Mouse (Mus musculus): Measurements from ENCODE around the gene Ccer1.
A peak's percentile ranks its signal among the peaks of the same experiment; 100 is the strongest.
"Not testable (repeated sequence)": the region's sequence is repeated elsewhere in the genome, so short reads cannot be mapped to it uniquely, and the experiment has no call there.

Ccer1 gene

DNA sequence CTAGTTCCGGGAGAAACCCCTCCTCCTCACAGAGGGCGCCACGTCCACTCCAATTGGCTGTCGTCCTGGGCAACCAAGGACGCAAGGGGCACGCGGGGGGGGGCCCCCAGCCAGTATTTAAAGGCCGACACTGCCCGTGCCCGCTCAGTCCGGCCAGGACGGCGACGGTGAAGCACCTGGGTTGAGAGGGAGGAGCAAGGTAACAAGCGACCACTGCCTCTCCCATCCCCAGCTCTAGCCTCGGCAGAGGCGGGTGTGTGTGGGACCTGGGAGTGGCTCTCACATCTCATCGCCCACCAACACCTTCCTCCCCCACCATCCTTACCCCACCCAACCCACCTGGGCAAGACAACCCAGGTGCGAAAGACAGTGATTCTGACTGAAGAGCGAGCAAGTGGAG is at the start of gene Ccer1:
Gene Ccer1 (plus strand): TSS at position 147 of the 400 bp plus-strand sequence.
- DNase-seq (ENCODE audit: low spot score in 2 of 2), result no peak

DNA sequence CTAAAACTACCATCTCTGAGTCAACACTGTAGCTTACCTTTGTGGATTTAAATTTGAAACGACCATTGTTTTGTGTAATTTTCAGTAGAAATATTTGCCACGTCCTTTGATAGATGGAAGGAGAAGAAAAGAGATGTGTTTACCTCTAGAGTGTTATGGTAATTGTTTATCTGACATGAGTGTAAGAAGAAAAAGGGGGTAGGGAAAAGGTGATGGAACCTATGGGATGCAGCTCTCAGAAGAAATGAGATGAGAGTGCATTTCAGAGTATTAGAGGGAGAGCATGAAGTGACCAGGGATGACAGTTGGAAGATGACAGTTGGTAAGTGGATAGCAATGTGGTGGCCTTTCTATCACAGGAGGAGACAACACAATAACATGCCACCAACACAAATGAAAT is 49.1 kb upstream of the Ccer1 start, which contains the start of gene Epyc:
Gene Epyc (plus strand): TSS at position 301 of the 400 bp plus-strand sequence.
- DNase-seq (ENCODE audit: low spot score in 2 of 2), result no peak

DNA sequence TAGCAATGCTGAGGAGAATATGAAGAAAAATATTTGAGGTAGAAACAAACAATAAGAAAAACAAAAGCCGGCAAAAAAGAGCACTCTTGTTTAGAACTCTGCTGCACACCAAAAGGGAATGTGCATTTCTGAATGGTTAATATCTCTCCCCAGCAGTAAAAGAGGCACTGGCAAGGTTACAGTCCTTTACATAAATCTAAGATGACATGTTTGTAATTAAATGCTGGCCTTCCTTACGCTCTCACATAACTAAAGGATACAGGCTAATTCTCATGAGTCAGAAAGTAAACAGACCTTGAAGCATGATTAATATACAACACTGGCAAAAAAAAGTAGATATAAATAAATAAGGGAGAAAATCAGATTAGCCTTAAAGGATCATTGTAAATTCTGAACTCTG is 42.5 kb upstream of the Ccer1 start:
- DNase-seq (ENCODE audit: low spot score in 2 of 2), result no peak

DNA sequence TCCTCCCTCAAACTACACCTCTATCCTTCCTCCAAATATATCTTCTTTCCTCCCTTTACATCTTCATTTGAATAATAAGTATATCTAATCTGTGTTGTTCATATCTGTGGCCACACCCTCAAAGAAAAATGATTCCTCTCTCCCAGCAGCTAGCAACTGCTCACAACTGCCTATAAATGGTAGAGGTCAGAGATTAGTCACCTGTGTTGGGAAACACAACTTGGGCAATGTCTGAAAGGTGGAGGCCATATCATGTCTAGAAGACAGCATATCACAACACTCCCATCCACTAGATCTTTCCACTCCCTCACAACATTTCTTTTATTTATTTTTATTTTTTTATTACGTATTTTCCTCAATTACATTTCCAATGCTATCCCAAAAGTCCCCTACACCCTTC is 33.4 kb upstream of the Ccer1 start:
- no peak for DNase-seq (ENCODE audit: low spot score in 2 of 2)

DNA sequence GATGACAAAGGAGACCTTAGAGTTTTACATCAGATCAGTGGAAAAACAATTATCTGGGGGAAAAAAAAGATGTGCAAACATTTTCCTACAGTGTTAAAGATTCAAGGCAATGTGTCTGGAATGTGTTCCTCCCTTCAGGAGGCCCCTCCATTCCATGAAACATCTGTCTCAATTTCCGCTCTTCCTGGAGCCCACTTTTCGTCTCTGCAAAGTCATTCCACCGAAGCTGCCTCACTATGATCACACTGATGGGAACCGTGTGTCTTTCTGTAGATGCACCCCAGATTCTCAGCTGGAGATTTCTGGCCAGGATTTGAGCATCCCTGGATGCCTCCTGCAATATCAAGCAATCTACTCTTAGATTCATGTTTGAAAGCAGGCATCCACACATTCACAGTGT is 24.2 kb upstream of the Ccer1 start:
- DNase-seq (ENCODE audit: low spot score in 2 of 2), result no peak

DNA sequence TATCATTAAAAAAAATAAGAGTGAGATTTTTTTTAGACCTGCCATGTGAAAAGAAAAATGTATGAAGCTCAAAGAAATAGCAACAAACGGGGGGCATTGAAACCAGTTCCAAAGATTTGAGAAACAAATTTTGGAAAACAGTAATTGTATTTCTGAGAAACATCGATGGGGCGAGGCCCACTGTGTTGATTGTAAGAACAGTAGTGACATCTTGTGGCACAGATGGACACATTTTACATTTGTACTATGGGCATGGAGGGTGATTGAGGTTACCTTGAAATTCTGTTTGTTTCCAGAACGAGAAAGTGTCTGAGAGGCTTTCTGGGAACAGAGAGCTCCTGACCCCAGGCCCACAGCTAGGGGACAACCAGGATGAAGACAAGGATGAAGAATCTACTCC is 22.7 kb upstream of the Ccer1 start:
- no peak for DNase-seq (ENCODE audit: low spot score in 2 of 2)

DNA sequence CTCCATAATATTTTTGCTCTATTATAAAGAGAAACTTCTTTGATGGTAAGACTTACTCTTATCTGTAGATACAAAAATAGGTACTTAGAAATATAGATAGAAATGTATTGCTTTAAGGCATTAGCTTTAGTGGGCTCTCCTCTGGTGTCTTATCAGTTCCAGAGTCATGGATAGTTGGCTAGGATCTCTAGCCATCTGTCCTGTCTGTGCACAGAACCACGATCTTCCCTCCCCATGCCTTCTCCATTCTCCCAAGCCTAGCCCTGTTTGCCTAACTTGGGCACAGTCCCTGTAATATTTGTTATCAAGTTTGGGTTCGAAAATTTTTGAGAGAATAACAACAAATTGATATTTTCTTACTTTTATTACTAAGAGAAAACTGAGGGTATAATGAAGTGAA is 19.6 kb upstream of the Ccer1 start:
- no peak for DNase-seq (ENCODE audit: low spot score in 2 of 2)

DNA sequence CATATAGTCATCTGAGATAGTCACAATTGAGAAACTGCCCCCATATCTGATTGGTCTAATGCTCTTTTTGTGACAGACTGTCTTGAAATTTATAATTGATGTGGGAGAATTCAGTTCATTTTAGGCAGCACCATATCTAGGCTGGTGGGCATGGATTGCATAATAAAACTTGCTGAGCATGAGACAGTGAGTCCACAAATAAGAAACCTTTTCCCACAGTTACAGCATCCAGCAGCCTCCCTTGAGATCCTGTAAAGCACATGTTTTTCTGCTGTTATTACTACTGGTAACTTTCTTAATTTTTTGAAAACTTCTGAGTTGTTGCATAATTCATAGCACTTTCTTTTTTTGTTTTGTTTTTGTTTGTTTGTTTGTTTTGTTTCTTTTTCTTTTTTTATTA is 9.9 kb upstream of the Ccer1 start:
- no peak for DNase-seq (ENCODE audit: low spot score in 2 of 2)

DNA sequence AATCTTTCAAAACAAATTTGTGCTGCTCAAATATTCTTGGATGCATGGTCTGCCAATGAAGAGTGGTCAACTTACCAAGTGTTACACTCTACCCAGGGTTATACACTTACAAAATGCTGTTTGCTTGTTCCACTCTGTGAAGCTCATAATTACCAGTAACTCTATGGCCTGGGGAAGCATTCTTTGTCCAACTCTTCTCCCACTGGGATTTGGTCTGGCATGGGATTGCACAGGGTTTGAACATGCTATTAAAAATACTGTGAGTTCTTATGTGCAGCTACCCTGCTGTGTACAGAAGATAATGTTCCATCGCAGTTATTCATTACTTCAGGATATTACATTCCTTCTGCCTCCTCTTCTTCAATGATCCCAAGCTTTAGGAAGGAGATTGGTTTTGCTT is 5.7 kb upstream of the Ccer1 start:
- DNase-seq (ENCODE audit: low spot score in 2 of 2), result no peak

DNA sequence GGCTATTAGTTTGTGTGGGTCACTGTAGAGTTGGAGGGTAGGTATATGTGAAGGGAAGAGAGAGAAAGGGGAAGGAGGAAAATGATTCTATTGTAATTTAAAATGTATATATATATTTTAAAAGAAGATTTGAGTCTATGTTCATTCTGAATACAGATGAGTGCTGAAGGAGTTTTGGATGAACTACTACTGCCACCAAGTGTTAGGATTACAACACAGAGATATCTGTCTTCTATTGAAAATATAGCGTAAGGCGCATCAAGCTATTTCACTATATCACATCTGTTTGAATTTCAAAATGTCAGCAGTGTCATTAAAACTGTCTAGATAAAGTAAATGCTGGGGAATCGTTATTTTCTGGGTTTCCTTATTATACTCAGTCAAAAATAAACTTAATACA is 3.4 kb upstream of the Ccer1 start:
- no peak for DNase-seq (ENCODE audit: low spot score in 2 of 2)

DNA sequence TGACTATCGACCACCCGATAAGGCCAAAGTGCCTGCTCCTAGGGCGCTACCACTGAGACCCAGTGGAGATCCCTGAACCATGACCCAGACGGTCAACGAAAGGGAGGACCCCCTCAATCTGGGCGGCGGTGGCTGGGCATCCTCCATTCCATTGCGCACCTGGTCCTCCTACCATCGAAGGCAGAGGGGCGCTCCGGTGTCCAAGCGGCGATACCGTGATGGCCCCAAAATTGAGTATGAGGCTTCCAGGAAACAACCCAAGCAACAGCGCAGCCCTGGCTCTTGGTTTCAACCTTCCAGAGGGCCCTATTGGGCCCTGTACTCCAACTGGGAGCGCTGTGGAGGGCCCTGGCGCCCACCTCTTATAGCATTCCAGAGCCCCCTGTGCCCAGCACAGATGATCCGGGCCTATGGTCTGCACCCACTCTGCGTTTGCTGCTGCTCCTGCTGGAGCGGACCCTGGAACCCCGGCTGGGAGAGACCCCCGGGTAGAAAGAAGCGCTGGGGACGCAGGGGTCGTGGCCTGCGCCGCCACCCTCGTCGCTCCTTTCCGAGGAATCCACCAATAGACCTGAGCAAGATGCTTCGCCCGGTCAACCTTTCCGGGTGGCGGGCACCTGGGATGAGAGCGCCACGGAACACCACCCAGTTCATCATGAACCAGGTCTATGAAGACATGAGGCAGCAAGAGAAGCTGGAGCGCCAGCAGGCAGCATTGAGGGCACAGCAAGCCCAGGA is 708 bp downstream of the Ccer1 start:
- DNase-seq (ENCODE audit: low spot score in 2 of 2), result no peak

DNA sequence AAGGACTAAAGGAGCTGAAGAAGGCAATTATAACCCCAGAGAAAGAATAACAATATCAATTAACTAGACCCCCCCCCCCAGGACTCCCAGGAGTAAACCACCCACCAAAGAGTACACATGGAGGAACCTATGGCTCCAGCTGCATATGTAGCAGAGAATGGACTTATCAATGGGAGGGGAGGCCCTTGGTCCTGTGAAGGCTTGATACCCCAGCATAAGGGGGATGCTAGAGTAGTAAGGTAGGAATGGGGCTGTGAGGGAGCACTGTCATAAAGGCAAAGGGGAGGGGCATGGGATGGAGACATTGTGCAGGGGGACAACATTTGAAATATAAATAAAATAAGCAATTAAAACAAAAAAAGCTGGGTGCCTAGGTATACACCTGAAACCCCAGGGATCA is 9.5 kb downstream of the Ccer1 start:
- no peak for DNase-seq (ENCODE audit: low spot score in 2 of 2)

DNA sequence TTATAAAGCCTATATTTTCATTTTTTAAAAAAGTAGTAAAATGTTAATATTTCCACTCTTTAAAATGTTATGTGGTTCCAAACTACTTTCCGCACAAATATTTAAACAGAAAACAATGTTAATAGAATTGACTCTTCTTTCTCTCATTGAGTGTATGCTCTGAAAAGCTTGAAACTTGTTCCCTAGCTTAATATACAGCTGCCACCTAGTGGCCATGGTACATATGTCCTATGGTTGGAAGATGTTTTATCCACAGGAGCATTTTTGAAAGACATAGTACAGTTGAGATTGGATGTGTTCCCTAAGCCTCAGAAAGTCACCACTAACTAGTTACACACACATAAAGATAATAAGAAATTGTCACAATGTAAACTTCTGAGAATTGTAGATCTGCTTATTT is 11.7 kb downstream of the Ccer1 start:
- DNase-seq (ENCODE audit: low spot score in 2 of 2), result peak in 1 of 2 experiments; percentile 29

DNA sequence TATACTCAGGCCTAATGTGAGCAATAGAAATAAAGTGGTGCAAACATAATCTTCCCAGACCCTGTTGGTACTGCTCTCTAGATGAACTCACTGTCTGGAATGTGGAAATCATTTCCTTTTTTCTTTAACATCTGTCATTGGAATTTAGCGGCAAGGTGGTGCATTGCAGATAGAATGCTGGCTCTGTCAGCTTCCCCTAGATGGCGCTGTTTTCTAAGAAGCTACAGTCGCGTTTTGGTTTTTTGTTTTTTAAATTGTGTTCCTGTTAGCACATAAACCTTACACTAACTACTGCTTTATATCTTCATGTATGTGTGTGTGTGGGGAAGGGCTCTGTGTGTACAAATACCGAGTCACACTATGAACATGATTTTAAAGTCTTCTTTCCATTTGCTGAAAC is 19.8 kb downstream of the Ccer1 start:
- peak; percentile 28 to 45 for DNase-seq (ENCODE audit: low spot score in 2 of 2)

DNA sequence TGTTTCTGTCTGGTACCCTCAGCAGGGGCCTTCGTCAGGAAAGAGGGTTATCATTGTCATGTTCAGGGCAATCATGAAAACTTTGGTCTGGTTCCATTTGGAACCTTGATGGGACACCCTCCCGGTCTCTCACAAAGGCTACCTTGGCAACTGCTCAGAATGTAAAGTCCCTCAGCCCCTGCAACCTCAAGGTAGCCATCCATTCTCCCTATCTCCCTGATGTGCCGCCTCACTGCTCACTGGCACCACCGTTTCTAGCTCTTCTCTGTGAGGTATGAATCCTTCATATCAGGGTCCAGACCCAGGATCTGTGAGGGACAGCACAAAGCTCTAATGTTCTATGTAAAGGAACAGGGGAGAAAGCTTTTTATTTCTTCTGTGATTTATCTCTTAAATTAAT is 21.7 kb downstream of the Ccer1 start:
- DNase-seq (ENCODE audit: low spot score in 2 of 2), result no peak

DNA sequence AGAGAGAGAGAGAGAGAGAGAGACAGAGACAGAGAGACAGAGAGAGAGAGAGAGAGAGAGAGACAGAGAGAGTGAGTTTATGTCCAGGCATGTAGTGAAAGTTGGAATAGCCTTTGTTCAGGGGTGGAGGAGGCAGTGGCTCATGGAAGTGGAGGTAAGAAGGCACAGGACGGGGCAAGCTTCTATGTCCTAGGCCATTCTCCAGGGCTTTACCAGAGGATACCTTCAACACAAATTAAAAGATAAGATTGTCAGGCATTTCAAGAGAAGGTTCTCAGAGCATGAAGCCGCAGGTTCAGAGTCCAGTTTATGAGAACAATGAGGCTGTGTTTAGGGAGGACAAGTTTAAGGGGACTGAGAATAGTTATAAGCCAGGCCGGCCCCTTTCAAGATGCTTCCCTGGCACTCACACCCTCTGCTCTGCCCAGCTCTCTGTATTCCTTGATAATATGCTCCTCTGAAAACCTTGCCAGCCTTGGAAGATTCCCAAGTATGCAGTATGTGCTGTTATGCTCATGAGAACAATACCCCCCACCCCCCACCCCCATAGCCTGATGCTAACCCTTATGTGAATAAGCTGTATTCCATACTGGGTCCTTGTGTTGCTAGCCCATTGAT is 22.5 kb downstream of the Ccer1 start:
- DNase-seq (ENCODE audit: low spot score in 2 of 2), result no peak

DNA sequence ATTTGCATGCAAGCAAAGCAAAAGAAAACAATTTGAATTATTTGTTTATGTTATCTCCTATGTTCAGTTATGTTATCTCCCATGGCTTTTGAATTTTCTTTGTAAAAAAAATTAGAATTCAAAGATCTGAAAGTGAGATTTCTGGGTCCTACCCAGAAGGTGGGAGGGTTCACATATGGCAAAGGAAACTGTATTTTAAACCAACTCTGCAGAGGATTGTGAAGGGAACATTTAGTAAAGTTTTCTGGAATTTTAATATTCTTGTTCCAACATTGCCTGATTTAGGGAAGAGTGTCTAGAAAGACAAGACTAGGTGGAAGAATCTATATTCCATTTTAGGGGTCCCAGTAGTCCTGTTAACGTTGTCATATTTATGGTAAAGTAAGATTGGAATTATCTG is 24.4 kb downstream of the Ccer1 start:
- DNase-seq (ENCODE audit: low spot score in 2 of 2), result no peak

DNA sequence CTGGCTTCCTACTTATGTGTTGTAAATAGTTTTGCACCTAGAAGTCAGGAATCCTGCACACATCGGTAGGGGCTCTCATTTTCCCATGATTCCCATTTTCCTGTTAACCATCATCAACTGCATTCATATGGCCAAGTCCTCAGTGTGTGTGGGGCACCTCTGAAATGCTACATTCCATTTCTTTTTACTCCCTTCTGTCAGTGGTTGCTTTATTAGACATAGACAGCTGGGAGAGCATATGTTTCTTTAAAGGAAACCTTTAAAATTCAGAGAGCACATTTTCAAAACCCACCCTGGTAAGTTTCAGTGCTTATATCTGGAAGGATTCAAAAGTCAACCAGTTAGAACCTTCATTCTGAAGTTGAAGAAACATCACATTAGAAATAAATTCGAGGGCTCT is 25.2 kb downstream of the Ccer1 start:
- no peak for DNase-seq (ENCODE audit: low spot score in 2 of 2)

DNA sequence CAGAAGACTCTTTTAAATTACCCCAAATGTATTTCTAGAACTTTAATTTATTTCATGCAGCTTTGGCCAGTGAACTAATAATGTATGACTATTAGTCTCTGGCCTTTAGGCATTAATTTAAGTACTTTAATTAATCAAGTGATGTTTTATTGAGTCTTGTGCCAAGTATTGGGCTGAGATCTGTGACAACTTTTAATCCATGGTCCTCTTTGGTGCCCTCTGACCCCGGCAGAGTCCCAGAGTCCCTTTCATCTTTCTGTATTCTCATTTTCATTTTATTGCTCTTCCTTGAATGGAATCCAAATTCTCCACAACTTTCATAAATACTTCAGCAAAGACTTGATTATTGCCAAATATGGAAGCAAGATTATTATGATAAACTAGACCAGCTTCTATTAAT is 27.8 kb downstream of the Ccer1 start:
- DNase-seq (ENCODE audit: low spot score in 2 of 2), result no peak

DNA sequence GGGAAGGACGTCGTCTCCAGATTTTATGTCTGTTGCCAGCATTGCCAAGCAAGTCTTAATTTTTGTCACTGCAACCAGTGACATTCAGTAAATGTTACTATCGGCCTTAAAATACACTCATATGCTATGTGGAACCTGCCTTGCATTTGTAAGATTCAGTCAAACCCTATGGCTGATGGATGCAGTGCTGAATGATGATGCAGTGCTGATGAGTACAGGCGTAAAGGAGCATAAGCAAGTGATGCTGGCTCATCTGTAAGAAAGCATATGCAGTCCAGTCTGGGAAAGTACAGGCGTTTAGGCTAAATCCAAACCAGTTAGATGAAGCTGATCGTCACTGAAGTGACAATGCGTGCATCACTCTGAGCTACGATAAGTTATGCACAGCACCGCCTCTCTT is 29.9 kb downstream of the Ccer1 start:
- no peak for DNase-seq (ENCODE audit: low spot score in 2 of 2)

DNA sequence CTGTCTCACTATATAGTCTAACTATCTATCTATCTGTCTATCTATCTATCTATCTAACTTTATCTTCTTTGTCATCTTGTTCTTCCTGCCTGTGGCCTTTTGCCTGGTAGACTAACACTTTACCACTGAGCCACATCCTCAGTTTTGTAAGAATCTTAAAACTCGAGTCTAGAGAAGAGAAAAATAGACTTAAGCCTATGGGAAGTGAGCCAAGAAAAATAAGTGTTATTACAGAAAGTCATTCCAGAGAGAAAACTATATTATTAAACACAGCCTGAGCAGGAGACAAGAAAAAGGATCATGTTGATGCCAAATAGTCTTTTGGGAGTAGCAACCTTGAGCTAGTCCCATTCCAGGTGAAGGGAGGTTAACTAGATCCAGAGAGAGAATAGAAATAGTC is 33.1 kb downstream of the Ccer1 start:
- no peak for DNase-seq (ENCODE audit: low spot score in 2 of 2)

DNA sequence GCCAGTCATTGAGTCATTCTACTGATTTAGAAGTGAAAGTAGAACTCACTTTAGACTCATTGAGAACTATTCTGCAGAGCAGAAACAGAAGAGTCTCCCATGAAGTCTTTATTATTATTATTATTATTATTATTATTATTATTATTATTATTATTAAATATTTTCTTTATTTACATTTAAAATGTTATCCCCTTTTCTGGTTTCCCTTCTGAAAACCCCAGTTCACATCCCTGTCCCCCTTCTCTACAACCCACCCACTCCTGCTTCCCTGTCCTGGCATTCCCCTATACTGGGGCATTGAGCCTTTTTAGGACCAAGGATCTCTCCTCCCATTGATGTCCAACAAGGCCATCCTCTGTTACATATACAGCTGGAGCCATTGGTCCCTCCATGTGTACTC is 33.8 kb downstream of the Ccer1 start, which contains the start of gene C030005K15Rik:
Gene C030005K15Rik (minus strand): TSS at position 101 of the 400 bp plus-strand sequence.
- not testable (repeated sequence) for DNase-seq (ENCODE audit: low spot score in 2 of 2)

Data from right cerebral cortex, adult 2 months (tissue).